Mouse (Mus musculus): ENCODE data around the gene Epop.

GRCm38 (mm10) chr11:97597945-97598691 lies 31.4 kb downstream of the Epop start:
- TF ChIP-seq POLR2A (IDR thresholded peaks at IDR 0.05; ENCODE audit: low read depth, low read length) (no peak), CTCF (conservative IDR thresholded peaks at IDR 0.05; ENCODE audit: insufficient read depth, insufficient read length, low read depth, low read length) (no peak)
